Mouse (Mus musculus) layer of hippocampus, postnatal 25 days (tissue): ENCODE measurements at regions not wholly inside any gene's neighbourhood (a gene's known extent, or its start where the extent isn't known, plus 50 kb on each side); places are given as distances from the start of the nearest gene placed in this dataset.

Experiments used
- DNase-seq, 2 experiments: peaks; one replicate each; pipeline ENCODE4 v3.0.0; 2022; ENCODE audit warnings: mixed read lengths in 2 of 2, low spot score in 1 of 2; ENCODE audit errors: extremely low spot score in 1 of 2

GRCm38 (mm10) chr5:97226425-97226824 lies 115.0 kb upstream of the Paqr3 start:
- no peak for DNase-seq

DNA sequence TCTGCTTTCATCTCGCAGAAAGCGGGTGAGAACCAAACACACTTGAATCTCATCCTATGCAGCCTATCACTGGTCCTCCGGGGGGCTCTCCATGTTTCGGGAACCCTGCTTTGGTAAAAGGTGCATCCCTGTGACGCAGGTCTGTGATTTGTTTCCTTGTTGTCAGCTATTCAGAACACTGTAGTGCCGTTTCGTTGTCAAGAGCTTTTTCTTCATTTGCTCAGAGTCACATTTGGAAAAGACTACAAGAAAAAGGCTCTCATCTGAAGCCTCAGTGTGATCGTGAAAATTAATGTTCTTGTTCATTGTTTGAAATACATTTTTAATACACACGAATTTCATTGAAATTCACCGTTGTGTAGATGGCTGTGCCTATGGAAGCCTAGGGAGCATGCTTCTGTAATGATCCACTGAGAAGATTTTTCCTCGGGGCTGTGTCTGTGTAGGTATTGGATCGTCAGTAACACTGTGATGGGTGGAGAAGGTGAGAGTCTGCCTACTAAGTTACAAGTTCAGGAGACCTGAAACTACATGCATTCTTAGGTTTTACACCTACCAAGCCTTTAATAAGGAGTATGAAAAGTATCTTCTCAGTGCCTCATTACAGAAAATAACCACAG lies 112.0 kb upstream of the Paqr3 start:
- DNase-seq: peak in 1 of 2 experiments; percentile 11

DNA sequence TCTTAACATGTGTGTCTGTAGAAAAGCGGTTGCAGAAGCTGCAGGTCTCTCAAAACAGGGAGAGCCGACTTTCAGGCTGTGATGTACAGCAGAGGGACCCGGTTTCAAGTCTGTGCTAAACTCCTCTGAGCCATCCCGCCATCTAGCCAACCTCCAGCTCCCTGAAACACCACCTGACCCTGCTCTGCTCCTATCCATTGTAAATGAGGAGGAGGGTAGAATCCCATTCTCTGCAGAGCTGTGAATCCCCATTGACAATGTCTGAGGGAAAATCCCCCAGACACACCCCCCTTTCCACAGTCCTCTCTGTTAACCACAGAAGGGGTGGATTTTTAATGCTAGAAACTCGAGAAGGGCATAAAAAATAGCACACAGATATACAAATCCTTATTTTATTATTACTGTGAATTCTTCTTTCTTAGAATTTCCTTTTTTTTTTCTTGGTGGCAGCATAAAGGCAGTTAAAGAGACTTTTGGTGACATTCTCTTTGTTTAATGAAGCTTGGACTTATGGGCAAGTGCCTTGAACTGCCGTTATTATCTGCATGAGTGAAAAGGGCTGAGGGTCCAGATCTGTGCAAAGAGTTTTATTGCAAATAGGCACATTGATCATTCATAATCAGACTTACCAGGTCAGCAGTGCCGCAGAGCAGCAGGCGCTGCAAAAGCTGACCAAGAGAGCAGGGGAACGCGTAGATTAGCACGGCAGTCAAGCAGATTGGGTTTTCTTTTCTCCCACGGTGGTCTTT lies 111.3 kb upstream of the Paqr3 start:
- no peak for DNase-seq

DNA sequence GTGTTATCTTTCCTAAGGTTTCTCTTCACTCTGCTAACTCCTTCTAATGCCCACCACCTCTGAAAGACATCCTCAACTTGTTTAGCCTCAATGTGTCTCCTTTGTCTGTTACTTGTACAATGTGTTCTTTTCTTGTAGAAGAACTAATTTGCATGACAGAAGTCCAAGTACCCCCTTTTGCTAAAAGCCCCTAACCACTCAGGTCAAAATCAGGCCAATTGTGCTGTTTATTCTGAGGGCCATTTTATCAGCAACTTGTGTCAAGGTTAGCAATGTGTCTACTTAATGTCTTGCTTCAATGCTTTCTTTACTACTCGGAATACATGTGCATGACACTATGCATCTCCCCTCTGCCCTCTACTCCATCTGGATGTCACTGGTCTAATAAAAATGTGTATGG lies 107.3 kb upstream of the Paqr3 start:
- DNase-seq: no peak

DNA sequence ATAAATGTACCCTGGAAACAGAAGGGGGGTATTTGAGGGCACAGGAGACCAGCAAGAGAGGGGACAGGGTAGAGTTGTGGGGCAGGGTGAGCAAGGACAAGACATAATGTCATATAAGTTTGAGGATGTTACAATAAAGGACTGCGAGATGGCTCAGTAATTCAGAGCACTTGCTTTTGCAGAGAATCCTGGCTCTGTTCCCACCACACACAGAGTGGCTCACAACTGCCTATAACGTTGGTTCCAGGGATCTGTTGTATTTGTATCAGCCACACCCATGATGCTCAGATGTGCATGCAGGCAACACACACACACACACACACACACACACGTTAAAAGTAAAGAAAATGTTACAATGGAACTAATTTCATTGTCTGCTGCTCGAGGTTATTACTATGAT lies 94.2 kb upstream of the Paqr3 start:
- no peak for DNase-seq

DNA sequence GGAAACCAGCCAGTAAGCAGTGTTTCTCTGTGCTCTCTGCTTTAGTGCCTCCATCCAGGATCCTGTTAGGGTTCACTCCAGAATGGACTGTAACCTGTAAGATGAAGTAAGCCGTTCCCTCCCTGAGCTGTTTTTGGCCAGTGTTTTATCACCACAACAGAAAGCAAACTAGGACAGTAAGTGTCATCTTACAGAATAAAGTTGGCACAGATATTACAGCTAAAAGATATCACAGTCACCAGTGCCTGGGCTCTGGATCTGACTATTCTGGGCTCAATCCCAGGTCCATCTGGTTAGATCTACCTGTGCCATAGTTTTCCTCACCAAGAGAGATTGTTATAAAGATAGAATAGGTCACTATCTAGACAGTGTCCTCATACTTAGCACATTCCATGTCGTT lies 92.9 kb upstream of the Paqr3 start:
- no peak for DNase-seq

DNA sequence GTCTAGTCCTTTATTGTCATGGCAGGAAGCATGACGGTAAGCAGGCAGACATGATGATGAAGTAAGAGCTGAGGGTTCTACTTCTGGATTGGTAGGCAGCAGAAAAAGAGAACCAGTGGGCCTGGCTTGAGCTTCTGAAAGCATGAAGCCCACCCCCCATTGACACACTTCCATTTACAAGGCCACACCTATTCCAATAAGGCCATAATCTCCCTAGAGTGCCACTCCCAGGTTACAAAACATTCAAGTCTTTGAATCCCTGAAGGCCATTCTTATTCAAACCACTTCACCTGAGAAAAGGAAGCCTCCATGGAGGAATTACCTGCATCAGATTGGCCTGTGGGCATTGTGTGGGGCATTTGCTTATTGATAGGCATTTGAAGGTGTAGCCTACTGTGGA lies 92.2 kb upstream of the Paqr3 start:
- DNase-seq: no peak

- no peak for DNase-seq
These were observed 91.2 kb upstream of the Paqr3 start for GRCm38 (mm10) chr5:97202557-97202956.

GRCm38 (mm10) chr5:97200655-97201054 lies 89.3 kb upstream of the Paqr3 start:
- DNase-seq: no peak

GRCm38 (mm10) chr5:97195281-97195660 lies 83.9 kb upstream of the Paqr3 start:
- DNase-seq: peak in 1 of 2 experiments; percentile 20

- DNase-seq: no peak
These were observed 83.4 kb upstream of the Paqr3 start for GRCm38 (mm10) chr5:97194656-97195280.

DNA sequence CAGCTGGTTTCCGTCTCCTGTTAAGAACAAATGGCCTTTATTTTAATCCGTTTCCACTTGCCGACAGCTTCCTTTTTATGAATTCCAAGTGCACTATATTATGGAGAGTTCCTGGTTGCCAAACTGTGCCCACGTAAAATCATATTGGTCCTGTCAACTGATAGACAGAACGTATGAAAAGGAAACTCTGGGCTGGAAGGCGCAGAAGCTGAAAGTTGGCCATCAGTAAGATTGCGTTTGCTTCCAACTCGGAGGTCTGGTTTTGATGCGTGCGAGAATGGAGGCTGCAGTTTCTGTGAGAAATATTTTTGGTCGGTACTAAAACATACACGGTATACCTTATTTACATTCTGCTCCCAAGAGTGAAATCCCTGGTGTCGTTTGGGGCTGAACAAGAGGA lies 81.3 kb upstream of the Paqr3 start:
- no peak for DNase-seq

DNA sequence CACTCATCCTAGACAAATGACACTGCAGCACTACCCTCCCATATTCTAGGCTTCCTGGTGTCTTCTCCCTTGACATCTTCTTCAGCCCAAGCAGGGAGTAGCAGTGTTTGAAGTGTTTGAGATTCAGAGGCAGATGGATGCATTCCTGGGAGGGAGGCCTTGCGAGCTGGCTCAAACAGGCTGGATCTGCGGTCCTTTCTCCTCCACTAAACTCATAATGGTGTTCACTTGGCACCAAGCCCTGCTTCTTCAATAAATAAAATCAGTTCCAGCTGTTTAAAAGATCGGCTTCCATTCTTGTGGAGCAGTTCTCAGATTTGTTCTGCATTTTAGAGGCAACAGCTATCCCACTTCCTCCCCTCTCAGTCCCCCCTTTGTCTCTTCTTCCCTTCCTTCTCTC lies 79.3 kb upstream of the Paqr3 start:
- DNase-seq: no peak

DNA sequence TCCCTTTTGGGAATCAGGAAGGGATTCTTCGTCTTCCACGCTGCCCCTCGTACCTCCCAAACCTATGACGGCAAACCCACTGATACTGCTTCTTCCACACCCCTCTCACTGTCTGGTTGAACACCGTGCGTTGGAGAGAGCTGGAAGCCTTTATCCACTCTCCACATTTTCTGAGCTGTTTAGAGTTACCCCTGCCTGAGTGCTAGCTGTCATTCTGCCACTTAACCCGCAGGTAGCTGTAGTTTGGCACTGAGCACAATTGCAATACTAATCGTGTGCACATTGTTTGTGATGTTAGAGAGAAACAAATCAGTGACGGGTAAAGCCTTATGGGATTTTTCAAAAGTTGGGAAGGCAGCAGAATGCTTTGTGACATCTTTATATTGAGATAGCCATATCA lies 73.1 kb upstream of the Paqr3 start:
- DNase-seq: no peak

- no peak for DNase-seq
These were observed 69.9 kb upstream of the Paqr3 start for GRCm38 (mm10) chr5:97181249-97181648.

- DNase-seq: no peak
These were observed 63.0 kb upstream of the Paqr3 start for GRCm38 (mm10) chr5:97174446-97174845.

GRCm38 (mm10) chr5:97167401-97168249 lies 56.2 kb upstream of the Paqr3 start:
- no peak for DNase-seq

DNA sequence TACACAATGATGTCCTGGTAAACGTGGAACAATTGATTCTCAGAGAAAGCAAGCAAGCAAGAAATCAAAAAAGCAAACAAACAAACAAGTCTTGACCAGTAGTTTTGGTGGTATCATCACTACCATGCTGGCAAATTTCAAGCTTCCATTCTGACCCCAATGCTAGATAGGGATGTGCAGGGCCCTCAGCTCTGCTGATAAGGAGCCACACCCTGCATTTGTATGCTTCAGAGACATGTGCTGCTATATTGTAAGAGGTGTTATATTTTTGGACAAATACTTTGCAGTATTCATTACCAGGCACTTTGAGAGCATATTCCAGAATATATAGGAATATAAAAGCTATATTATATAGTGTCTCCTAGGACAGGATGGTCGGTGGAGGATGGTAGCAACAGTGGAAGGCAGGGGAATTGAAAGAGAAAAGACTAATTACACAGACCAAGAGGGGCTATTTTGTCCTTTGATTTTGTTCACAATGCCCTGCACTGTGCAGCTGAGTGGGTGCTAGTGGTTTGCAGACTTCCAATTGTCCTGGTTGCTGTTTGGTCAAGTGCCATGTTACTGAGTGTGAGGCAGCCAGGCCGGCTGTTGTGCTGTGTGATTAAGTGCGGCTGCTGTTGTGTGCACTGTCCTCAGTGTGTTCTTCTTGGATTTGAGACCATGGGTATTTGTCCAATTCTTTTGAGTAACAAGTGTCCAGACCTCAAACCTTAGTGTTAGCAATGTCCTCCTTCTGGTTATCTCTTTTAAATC lies 54.9 kb upstream of the Paqr3 start:
- DNase-seq: no peak
